Mouse (Mus musculus) E14TG2a.4 (cell line): ENCODE measurements around the gene Vmn1r231.

Experiments used
- CTCF ChIP-seq: conservative IDR thresholded peaks from 2 replicates; pipeline ENCODE4 v1.5.1; 2014; ENCODE audit warnings: low read length
- NANOG ChIP-seq: IDR thresholded peaks from 2 replicates; pipeline ENCODE4 v1.6.1; 2014; ENCODE audit warnings: borderline replicate concordance, low read length, mixed read lengths
- POU5F1 ChIP-seq: IDR thresholded peaks from 2 replicates; pipeline ENCODE4 v1.6.1; 2014; ENCODE audit warnings: low read length, borderline replicate concordance

DNA sequence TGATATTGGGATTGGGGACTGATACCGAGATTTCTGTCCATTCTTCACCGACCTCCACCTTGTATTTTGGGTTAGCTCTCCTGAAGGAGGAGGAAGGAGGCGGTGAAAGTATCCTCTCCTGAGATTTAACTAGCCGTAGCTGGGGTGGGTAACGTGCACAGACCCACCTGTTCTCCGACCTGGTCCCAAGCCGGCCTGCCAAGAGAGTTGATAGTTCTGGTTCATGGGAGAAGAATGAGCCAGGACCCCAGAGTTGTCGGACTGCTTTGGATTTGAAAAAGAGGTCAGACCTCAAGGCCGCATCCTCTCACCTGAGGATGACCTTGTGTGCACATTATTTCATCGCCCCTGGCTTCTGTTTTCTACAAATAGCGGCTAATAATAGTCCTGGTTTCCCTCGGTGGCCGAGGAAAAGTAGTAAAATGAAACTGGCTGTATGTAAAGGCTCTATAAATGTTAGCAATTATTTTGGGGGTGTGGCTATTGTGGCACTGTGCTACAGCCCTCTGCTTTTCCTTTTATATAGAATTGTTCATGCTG is 41.2 kb upstream of the Vmn1r231 start:
- TF ChIP-seq CTCF, result no peak
- TF ChIP-seq POU5F1, result no peak
- no peak for TF ChIP-seq NANOG
